Mouse (Mus musculus) hindbrain, embryonic 13.5 days (tissue): ENCODE data around the gene Cnnm4. TPM values are rescaled to one million over a fixed set of nuclear protein-coding genes. Genes with fewer than 3 reads are reported as not detected.

Experiments
- ATAC-seq: fragments of 200-750 bp; cut with Nextera tagmentation; 2 replicates; pipeline ENCODE4 v1.8.0; 2017; ENCODE audit warnings: moderate TSS enrichment; ENCODE audit not compliant: low FRiP score
- H3K27ac ChIP-seq: fragments of 300-500 bp; sonication (generic); 2 replicates; pipeline ENCODE4 v1.5.1; 2015; ENCODE audit warnings: inconsistent platforms, mild to moderate bottlenecking, moderate library complexity
- H3K27me3 ChIP-seq: fragments of 300-500 bp; sonication (generic); 2 replicates; pipeline ENCODE4 v1.6.1; 2015; ENCODE audit warnings: mild to moderate bottlenecking, inconsistent platforms
- H3K36me3 ChIP-seq: fragments of 300-500 bp; sonication (generic); 2 replicates; pipeline ENCODE4 v1.6.1; 2015; ENCODE audit warnings: mild to moderate bottlenecking, inconsistent platforms
- H3K4me1 ChIP-seq: fragments of 300-500 bp; sonication (generic); replicated peaks from 2 replicates; pipeline ENCODE4 v1.6.1; 2015; ENCODE audit warnings: inconsistent platforms
- H3K4me2 ChIP-seq: fragments of 300-500 bp; sonication (generic); 2 replicates; pipeline ENCODE4 v1.6.1; 2015; ENCODE audit warnings: inconsistent platforms, mild to moderate bottlenecking, moderate library complexity
- H3K4me3 ChIP-seq: fragments of 300-500 bp; sonication (generic); 2 replicates; pipeline ENCODE4 v1.5.1; 2015; ENCODE audit warnings: mild to moderate bottlenecking, inconsistent platforms
- H3K9ac ChIP-seq: fragments of 300-500 bp; sonication (generic); 2 replicates; pipeline ENCODE4 v1.6.1; 2015; ENCODE audit warnings: mild to moderate bottlenecking, inconsistent platforms
- H3K9me3 ChIP-seq: fragments of 300-500 bp; sonication (generic); 2 replicates; pipeline ENCODE4 v1.6.1; 2016; ENCODE audit warnings: inconsistent platforms
- WGBS: fragments of 180-500 bp; shearing (Covaris S2); methylation state at CpG from one replicate; pipeline ENCODE4 v1.1.7; 2015; 5-methylcytosine and 5-hydroxymethylcytosine counted together
- polyA plus RNA-seq: library from polyadenylated mRNA; unstranded; fragments of >200 nt; fragmentation: Nextera tagmentation; extraction: Ambion mirVana; gene quantifications from 2 replicates; pipeline ENCODE4 v1.2.1, GENCODE M21; 2015

The Cnnm4 gene
- polyA plus RNA-seq, 1 experiment from 2014 or later = 8.9 TPM

GRCm38 (mm10) chr1:36446841-36447240, 24.6 kb upstream of the Cnnm4 start:
- Histone ChIP-seq H3K9ac (no peak overlapping the region), H3K27me3 (no peaks in the 10 kb centered on the region), H3K4me1 (peaks cover 16% of the 10 kb centered on the region), H3K27ac (no peak overlapping the region), H3K4me2 (no peak overlapping the region), H3K4me3 (no peak overlapping the region), H3K9me3 (no peaks in the 10 kb centered on the region), H3K36me3 (peaks cover 7% of the 10 kb centered on the region)
- WGBS = 94% methylated on average over 5 of the region's 5 CpGs
- no peak for ATAC-seq

- Histone ChIP-seq H3K27me3 (no peaks in the 10 kb centered on the region), H3K4me3 (no peak overlapping the region), H3K27ac (no peak overlapping the region), H3K4me2 (no peak overlapping the region), H3K36me3 (no peaks in the 10 kb centered on the region), H3K4me1 (0 out of 2 replicates have a peak, but pooled peaks cover 3% of the 10 kb centered on the region), H3K9me3 (no peaks in the 10 kb centered on the region; the same call in 1 of the 2 replicates), H3K9ac (no peak overlapping the region)
- ATAC-seq = no peak
- WGBS = 90% methylated on average over 6 of the region's 6 CpGs
These were observed 17.2 kb upstream of the Cnnm4 start for GRCm38 (mm10) chr1:36454055-36454815.

GRCm38 (mm10) chr1:36457388-36458014, 13.9 kb upstream of the Cnnm4 start:
- no peak overlapping the region for H3K4me3 ChIP-seq
- no peaks in the 10 kb centered on the region; the same call in 1 of the 2 replicates for H3K9me3 ChIP-seq
- ATAC-seq = no peak
- 0 out of 2 replicates have a peak, but pooled peaks cover 3% of the 10 kb centered on the region for H3K4me1 ChIP-seq
- H3K9ac ChIP-seq = no peak overlapping the region
- no peak overlapping the region for H3K4me2 ChIP-seq
- no peak overlapping the region for H3K27ac ChIP-seq
- H3K36me3 ChIP-seq = no peaks in the 10 kb centered on the region
- WGBS = 51% methylated on average over 7 of the region's 7 CpGs
- H3K27me3 ChIP-seq = no peaks in the 10 kb centered on the region

- H3K4me2 ChIP-seq = no peak overlapping the region
- H3K4me3 ChIP-seq = no peak overlapping the region
- no peak overlapping the region for H3K9ac ChIP-seq
- ATAC-seq = no peak
- WGBS = 88% methylated on average over 5 of the region's 5 CpGs
- no peaks in the 10 kb centered on the region; the same call in 1 of the 2 replicates for H3K9me3 ChIP-seq
- no peaks in the 10 kb centered on the region for H3K27me3 ChIP-seq
- no peak overlapping the region for H3K27ac ChIP-seq
- 0 out of 2 replicates have a peak, but pooled peaks cover 3% of the 10 kb centered on the region for H3K4me1 ChIP-seq
- no peaks in the 10 kb centered on the region for H3K36me3 ChIP-seq
These were observed 13.3 kb upstream of the Cnnm4 start for GRCm38 (mm10) chr1:36458169-36458568.

GRCm38 (mm10) chr1:36461829-36462228, 9.6 kb upstream of the Cnnm4 start:
- no peak overlapping the region for H3K4me2 ChIP-seq
- H3K36me3 ChIP-seq = no peaks in the 10 kb centered on the region
- H3K27ac ChIP-seq = no peak overlapping the region
- no peak for ATAC-seq
- H3K27me3 ChIP-seq = no peaks in the 10 kb centered on the region
- no peak overlapping the region for H3K9ac ChIP-seq
- H3K9me3 ChIP-seq = no peaks in the 10 kb centered on the region
- H3K4me1 ChIP-seq = 0 out of 2 replicates have a peak, but pooled peaks cover 3% of the 10 kb centered on the region
- no peak overlapping the region for H3K4me3 ChIP-seq
- 46% methylated on average over 2 of the region's 2 CpGs for WGBS

- H3K4me1 ChIP-seq = 0 out of 2 replicates have a peak, but pooled peaks cover 2% of the 10 kb centered on the region
- no peak overlapping the region for H3K4me2 ChIP-seq
- no peak overlapping the region for H3K4me3 ChIP-seq
- H3K36me3 ChIP-seq = no peaks in the 10 kb centered on the region
- H3K27me3 ChIP-seq = 0 out of 2 replicates have a peak, but pooled peaks cover 6% of the 10 kb centered on the region
- no peaks in the 10 kb centered on the region for H3K9me3 ChIP-seq
- WGBS = 83% methylated on average over 4 of the region's 4 CpGs
- H3K27ac ChIP-seq = no peak overlapping the region
- no peak for ATAC-seq
- no peak overlapping the region for H3K9ac ChIP-seq
These were observed 5.7 kb upstream of the Cnnm4 start for GRCm38 (mm10) chr1:36465641-36466160.

- ATAC-seq = no peak
- Histone ChIP-seq H3K27me3 (0 out of 2 replicates have a peak, but pooled peaks cover 6% of the 10 kb centered on the region), H3K9ac (no peak overlapping the region), H3K4me2 (no peak overlapping the region), H3K36me3 (no peaks in the 10 kb centered on the region), H3K9me3 (no peaks in the 10 kb centered on the region), H3K27ac (no peak overlapping the region), H3K4me1 (peaks cover 13% of the 10 kb centered on the region), H3K4me3 (no peak overlapping the region)
- 56% methylated on average over 5 of the region's 5 CpGs for WGBS
These were observed 4.0 kb upstream of the Cnnm4 start for GRCm38 (mm10) chr1:36467446-36467845.

- Histone ChIP-seq H3K27me3 (0 out of 2 replicates have a peak, but pooled peaks cover 6% of the 10 kb centered on the region), H3K9me3 (no peaks in the 10 kb centered on the region), H3K4me3 (no peak overlapping the region), H3K9ac (no peak overlapping the region), H3K27ac (no peak overlapping the region), H3K36me3 (no peaks in the 10 kb centered on the region), H3K4me1 (peaks cover 38% of the 10 kb centered on the region), H3K4me2 (no peak overlapping the region)
- 68% methylated on average over 2 of the region's 2 CpGs for WGBS
- ATAC-seq = no peak
These were observed 1.5 kb upstream of the Cnnm4 start for GRCm38 (mm10) chr1:36469811-36470444.

- Histone ChIP-seq H3K9me3 (no peaks in the 10 kb centered on the region), H3K4me1 (peaks cover 56% of the 10 kb centered on the region), H3K27ac (no peak overlapping the region), H3K9ac (peak overlapping the region; percentile 78), H3K4me3 (peak overlapping the region; percentile 66), H3K4me2 (peak overlapping the region; percentile 73), H3K27me3 (0 out of 2 replicates have a peak, but pooled peaks cover 6% of the 10 kb centered on the region), H3K36me3 (no peaks in the 10 kb centered on the region)
- WGBS = 17% methylated on average over 18 of the region's 18 CpGs
- no peak for ATAC-seq
These were observed 653 bp downstream of the Cnnm4 start for GRCm38 (mm10) chr1:36472106-36472440.

- H3K27me3 ChIP-seq = 0 out of 2 replicates have a peak, but pooled peaks cover 6% of the 10 kb centered on the region
- peak overlapping the region; percentile 73 for H3K4me2 ChIP-seq
- peaks cover 63% of the 10 kb centered on the region for H3K4me1 ChIP-seq
- 82% methylated on average over 10 of the region's 10 CpGs for WGBS
- ATAC-seq = no peak
- H3K36me3 ChIP-seq = no peaks in the 10 kb centered on the region
- no peak overlapping the region for H3K27ac ChIP-seq
- H3K9ac ChIP-seq = no peak overlapping the region
- peak overlapping the region; percentile 66 for H3K4me3 ChIP-seq
- no peaks in the 10 kb centered on the region for H3K9me3 ChIP-seq
These were observed 1.9 kb downstream of the Cnnm4 start for GRCm38 (mm10) chr1:36473211-36473780.

GRCm38 (mm10) chr1:36474646-36475045, 3.2 kb downstream of the Cnnm4 start:
- Histone ChIP-seq H3K4me1 (peaks cover 67% of the 10 kb centered on the region), H3K4me3 (0 out of 2 replicates have a peak overlapping the region, but pooled peaks have one; percentile 8), H3K27ac (no peak overlapping the region), H3K4me2 (peak overlapping the region; percentile 73), H3K36me3 (no peaks in the 10 kb centered on the region), H3K9me3 (no peaks in the 10 kb centered on the region), H3K9ac (peak overlapping the region; percentile 58), H3K27me3 (no peaks in the 10 kb centered on the region)
- 66% methylated on average over 3 of the region's 3 CpGs for WGBS
- no peak for ATAC-seq
